Mouse (Mus musculus): ENCODE data around the gene Lmln.

DNA sequence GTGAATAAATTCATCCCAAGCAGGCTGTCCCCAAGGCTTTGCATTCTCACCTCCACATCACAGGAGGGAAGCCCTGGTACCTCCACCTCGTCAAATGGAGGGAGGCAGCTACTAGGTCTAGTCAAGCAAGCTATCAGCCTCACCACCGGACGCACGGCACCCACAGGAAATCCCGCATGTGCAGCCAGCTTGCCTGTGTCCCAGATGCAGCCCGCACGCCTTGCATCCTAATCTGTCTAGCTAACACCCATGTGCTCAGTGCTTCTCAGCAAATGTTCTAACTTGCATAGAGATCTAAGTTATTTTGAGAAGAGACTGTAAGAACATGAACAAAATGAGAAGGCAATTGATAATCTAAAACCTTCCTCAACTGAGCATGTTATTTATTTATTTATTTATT is 36.0 kb upstream of the Lmln start:
- TF ChIP-seq POLR2A (IDR thresholded peaks at IDR 0.05; ENCODE audit: low read depth, low read length) (no peak), EP300 (IDR thresholded peaks at IDR 0.05; ENCODE audit: low read length) (no peak), MAX (IDR thresholded peaks at IDR 0.05; ENCODE audit: low read length) (no peak), HCFC1 (IDR thresholded peaks at IDR 0.05; ENCODE audit: low read depth, low read length) (no peak), CTCF (conservative IDR thresholded peaks at IDR 0.05 in 1 of 2, IDR thresholded peaks at IDR 0.05 in 1 of 2; ENCODE audit: low read depth in 2 of 2, low read length in 2 of 2) (no peak), ETS1 (conservative IDR thresholded peaks at IDR 0.05; ENCODE audit: low read depth, low read length) (no peak), MEF2A (IDR thresholded peaks at IDR 0.05; ENCODE audit: borderline replicate concordance, low read depth, low read length) (no peak), ELF1 (IDR thresholded peaks at IDR 0.05; ENCODE audit: low read depth, low read length) (no peak), USF2 (conservative IDR thresholded peaks at IDR 0.05; ENCODE audit: low read depth, low read length) (no peak), MAZ (IDR thresholded peaks at IDR 0.05; ENCODE audit: low read depth, low read length) (no peak), ZKSCAN1 (IDR thresholded peaks at IDR 0.05; ENCODE audit: borderline replicate concordance, low read depth, low read length) (no peak), MYC (IDR thresholded peaks at IDR 0.05; ENCODE audit: low read depth, low read length) (no peak)
